Mouse (Mus musculus) lung, adult 2 months (tissue): ENCODE measurements at regions not wholly inside any gene's neighbourhood (a gene's known extent, or its start where the extent isn't known, plus 50 kb on each side); places are given as distances from the start of the nearest gene placed in this dataset.

Experiments
- CTCF ChIP-seq: fragments of 200-500 bp; IDR thresholded peaks from 2 replicates; pipeline ENCODE4 v1.5.1; 2011; ENCODE audit warnings: mild to moderate bottlenecking, low read length, control low read depth; ENCODE audit not compliant: insufficient read depth
- POLR2A ChIP-seq: fragments of 200-500 bp; IDR thresholded peaks from 2 replicates; pipeline ENCODE4 v1.6.1; 2011; ENCODE audit warnings: low read depth, mild to moderate bottlenecking, control low read depth, low read length, borderline replicate concordance; ENCODE audit errors: extremely low read depth

- TF ChIP-seq CTCF = no peak
- TF ChIP-seq POLR2A = no peak
Observed at GRCm38 (mm10) chr11:57952619-57953018, 56.2 kb upstream of the Larp1 start.
